Mouse (Mus musculus): Measurements from ENCODE around the gene Rps9.

Gene Rps9

GRCm38 (mm10) chr7:3703879-3704441 lies at the start of gene Rps9:
Rps9 (plus strand) TSS chr7:3703993.
- DNase-seq = peak; percentile 96

DNA sequence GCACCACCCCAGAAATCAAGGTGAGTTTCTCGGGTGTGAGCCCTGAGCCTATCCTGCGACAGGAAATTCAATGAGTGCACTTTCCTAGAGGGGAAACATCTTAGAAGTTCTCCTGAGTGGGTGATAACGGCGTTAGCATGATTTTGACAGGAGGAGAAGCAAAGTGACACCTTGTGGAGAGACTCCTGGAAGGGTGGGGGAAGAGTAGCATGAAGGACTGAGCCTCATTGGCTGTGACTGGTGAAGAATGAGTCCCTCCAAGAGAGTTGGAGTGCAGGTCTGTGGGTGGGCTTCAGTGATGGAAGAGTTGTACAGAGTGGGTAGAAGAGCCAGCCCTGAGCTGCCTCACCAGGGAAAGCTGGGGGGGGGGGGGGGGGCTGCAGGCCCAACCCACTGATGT lies 46.8 kb upstream of the Rps9 start:
- no peak for DNase-seq

- no peak for DNase-seq
Observed at GRCm38 (mm10) chr7:3658578-3658977, 45.2 kb upstream of the Rps9 start.

DNA sequence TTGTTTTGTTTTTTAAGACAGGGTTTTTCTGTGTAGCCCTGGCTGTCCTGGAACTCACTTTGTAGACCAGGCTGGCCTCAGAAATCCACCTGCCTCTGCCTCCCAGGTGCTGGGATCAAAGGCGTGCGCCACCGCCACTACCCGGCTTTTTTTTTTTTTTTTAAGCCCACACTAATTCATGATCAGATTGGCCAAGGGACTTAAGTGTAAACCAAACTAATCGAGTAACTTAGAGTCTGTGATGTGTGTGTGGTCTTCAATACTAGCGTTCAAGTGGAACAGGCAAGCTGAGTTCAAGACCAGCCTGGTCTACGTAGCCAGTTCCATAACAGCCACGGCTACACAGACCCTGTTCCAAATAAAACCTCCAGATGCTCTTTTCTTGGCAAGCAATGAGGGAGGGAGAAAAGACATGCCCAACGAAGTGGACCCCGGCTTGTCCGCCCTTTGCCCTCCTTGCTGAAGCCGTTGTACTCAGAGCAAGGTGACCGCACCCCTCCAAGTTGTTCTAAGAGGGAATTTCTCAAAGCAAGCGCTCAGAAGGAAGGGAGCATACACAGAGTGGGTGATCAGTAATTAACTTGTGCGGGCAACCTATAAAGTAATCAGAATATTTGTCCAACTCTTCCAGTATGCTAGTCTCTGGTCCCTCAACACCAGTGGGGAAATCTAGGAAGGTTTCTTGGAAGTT lies 39.1 kb upstream of the Rps9 start:
- DNase-seq = no peak

- peak; percentile 88 for DNase-seq
Observed at GRCm38 (mm10) chr7:3665215-3666114, 38.3 kb upstream of the Rps9 start, which contains the start of gene Leng1. Leng1 (minus strand) TSS chr7:3665840.

DNA sequence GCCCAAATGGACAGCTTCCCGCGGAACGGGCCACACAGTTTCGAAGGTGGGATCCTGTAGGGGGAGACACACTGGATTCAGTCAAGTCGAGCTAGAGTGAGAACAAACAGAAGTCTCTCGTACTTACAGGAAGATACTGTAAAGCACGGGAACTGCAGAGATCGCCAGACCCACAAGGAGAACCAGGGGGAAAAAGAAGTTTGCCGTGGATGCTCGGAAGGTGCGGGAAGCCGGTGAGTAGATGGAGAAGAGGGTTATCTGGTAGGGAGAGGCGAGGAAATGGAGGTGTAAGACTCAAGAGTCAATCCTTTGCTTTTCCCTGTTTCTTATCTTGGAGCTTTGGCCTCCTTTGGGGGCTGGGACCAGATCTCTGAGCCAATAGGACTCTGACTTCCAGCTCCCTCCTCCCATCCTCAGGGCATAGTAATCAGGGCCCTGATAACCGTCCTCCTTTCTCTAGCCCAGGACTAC lies 36.8 kb upstream of the Rps9 start:
- no peak for DNase-seq

DNA sequence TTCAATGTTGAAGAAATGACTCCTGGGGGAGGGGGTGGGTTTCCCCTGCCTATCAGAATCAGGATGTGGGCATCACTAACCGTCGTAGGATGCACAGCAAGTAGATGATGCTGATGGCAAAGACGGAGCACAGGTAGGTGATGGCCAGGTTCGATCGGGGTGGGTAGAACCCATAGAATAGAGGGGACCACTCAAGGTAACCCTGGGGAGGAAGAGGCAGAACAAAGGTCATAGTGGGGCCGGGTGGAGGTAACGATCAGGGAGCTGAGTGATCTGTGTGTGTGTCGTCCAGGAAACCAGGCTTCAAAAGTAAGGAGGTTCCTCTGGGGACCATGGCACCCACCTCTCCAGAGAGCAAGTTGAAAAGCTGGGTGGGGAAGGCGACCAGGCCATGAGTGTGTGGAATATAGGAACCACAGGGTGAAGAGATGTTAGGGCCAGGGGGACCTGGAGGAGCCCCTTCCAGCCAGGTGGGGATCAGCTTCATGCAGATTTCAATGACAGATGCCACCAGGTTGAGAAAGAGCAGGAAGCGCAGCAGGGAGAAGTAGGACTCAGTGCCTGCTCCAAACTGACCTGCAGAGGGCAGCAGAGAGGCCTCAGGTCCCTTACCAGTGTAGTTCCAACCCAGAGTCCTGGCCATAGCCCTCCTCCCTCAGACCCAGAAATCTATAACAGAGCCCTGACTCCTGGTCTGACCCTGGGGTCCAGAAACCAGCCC lies 29.1 kb upstream of the Rps9 start:
- peak; percentile 92 for DNase-seq

DNA sequence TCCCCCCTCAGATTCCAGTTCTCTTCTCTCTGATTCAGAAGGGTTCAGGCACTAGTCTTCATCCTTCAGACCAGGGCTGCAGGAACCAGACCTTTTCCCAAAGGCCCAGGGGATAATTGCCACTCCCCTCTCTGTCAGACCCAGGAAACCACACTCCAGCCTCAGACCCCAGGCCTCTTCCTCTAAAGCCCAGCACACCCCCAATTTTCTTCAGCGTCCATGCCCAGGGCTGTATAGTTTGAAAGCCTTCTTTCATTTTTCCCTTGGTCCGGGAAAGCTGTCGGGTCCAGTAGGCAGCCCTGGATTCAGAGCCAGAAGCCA lies 28.6 kb upstream of the Rps9 start:
- no peak for DNase-seq

- DNase-seq = no peak
Observed at GRCm38 (mm10) chr7:3676371-3676770, 27.4 kb upstream of the Rps9 start.

DNA sequence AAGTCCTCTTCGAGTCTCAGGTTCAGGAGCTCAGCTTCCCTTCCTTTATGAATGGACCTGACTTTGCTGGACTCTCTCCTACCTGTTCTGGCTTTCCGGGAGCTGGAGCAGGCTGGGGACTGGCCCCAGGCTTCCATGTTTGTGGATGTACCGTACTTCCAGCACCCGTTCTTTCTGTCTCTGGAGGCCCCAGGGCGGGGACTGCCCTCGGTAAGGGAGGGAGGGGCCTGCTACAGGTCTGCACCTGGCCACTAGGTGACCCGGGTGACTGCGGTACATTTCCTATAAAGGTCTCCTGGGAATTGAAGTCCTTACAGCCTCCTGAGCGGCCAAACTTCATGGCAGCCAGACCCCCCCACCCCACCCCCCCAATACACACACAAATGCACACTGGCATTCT lies 26.5 kb upstream of the Rps9 start, which contains the start of gene Tmc4:
TSS of gene Tmc4 (minus strand) at position 212 of the 400 bp plus-strand sequence.
- DNase-seq = no peak

DNA sequence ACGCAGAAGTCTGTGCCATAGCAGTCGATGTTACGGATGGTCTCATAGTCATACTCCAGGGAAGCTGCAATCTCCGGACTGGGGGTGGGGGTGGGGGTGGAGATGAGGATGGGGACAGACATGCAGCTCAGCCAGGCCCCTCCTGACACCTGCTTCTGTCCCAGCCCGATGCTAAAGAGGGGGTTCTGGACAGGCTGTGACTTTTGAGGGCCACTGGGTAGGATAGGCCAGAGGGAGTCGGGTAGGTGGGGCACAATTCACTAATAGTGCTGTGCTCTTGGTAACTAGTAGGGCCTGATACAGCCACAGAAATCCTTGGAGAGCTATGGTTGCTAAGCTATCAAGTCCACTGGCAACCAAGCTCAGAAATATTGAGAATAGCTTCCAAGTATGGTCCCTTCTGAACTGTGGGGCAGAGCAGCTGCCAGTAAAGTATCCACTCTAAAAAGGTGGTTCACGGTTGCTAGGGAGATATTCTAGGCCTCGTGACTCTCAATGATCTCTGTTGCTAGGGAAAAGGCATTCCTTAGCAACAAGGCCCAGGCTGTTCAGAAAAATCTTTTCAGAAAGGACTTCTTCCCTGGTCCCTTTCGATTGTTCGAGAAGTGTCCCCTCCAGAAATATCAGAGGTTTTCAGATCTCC lies 19.8 kb upstream of the Rps9 start:
- DNase-seq = no peak

DNA sequence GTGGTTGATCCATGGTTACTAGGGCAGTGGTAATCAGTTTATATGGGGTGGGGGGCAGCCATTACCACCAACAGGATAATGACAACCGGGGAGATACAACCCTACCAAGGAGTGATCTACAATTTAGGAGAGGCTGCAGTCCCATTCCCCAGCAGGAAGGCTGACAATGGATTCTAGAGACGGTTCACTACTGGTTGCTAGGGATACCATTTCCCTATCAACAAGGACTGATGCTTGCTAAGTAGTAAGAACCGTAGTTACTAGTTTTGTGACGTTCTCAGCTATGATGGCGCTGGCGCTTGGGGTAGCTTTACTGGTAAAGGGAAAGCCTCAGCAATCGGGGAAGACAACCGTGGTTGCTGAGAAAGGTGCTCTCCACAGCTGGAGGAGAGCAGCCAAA lies 19.1 kb upstream of the Rps9 start:
- no peak for DNase-seq

- DNase-seq = no peak
Observed at GRCm38 (mm10) chr7:3685400-3686187, 18.2 kb upstream of the Rps9 start.

DNA sequence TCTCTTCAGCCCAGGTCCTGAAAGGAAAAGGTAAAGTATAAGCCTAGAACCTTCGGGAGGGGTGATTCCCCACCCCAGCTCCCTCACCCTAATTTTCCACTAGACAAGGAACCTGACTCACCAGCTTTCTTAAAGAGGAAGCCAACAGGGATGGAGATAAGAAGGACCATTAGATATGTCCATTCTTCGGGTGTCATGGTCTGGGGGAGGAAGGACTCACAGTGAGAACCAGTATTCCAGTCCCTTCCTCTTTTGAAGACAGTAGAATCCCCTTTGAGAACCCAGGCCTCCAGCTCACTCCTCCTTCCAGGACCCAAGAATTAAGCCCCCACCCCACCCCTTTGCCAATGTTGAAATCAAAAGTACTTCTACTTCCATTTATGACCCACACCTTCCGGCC lies 11.9 kb upstream of the Rps9 start:
- no peak for DNase-seq

GRCm38 (mm10) chr7:3692382-3692986 lies 11.3 kb upstream of the Rps9 start, which contains the start of gene Tsen34:
Tsen34 (plus strand) TSS chr7:3692863.
- no peak for DNase-seq

- peak; percentile 99 for DNase-seq
Observed at GRCm38 (mm10) chr7:3692987-3693808, 10.6 kb upstream of the Rps9 start, which contains the start of gene Mboat7. Mboat7 (minus strand) TSS chr7:3693523.

DNA sequence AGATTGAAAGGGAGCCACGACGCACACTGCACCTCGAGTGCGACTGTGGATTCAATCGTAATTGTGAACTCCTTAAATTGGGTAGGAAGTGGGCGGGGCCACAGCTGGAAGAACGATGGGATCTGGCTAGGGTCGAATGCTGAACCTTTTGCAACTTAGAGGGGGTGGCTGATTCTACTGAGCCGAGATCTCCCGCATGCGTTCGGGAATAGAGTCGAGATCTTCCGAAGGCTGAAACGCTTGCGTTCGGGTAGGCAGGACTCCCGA lies 10.1 kb upstream of the Rps9 start:
- peak; percentile 75 for DNase-seq

- DNase-seq = peak; percentile 79
Observed at GRCm38 (mm10) chr7:3694076-3694948, 9.5 kb upstream of the Rps9 start.

DNA sequence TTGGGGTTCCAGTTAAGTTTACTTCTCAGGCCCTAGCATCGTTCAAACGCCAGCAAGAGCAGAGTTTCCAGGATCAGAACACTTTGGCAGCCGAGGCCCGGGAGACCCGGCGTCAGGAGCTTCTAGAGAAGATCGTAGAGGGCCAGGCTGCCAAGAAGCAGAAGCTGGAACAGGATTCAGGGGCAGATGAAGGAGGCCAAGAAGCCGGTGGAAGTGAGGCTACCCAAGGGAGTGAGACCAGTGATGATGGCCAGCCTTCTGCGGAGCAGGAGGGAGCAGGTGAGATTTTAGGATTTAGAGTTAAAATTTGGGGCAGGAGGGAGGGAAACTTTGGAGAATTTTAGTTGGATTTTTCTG lies 8.9 kb upstream of the Rps9 start:
- peak; percentile 32 for DNase-seq

- no peak for DNase-seq
Observed at GRCm38 (mm10) chr7:3698471-3698870, 5.3 kb upstream of the Rps9 start.

Measured in thymus, postnatal 4 days (tissue).